Mouse (Mus musculus): ENCODE data around the gene Abtb2.

DNA sequence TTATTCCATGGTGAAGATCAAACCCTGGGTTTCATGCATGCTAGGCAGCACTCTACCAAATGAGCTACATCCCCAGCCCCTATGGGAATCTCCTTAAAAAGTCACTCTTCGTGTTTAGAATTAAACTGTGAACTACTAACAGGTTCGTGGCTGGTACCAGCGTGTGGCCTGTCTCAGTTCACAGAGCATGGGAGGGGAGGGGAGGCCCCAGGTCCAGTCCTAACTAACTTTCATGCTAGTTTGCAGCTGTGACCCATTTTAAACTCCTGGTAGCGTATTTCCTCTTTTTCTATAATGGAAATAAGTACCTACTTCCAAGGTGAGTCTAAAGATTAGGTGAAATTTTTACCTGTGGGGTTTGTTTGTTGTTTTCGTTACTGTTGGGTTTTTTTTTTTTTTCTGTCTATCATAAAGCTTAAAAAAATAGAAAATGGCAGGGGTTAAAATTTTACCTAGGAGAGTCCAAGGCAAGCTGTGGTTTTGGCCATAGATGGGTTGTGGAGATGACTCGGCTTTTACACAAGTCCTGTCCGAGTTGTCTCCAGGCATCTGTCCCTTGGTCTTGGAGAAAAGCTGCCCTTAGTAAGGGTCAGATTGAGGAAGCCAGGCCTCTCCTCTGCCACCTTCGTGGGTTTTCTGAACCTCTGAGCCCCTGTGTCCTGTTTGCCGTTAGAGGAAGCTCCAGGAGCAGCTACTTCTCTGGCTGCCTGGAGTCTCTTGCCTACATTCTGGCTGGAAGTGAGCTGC lies 114.4 kb downstream of the Abtb2 start:
- no peak for TF ChIP-seq CTCF (IDR thresholded peaks at IDR 0.05; ENCODE audit: insufficient read depth, low read length)
- no peak for TF ChIP-seq POLR2A (IDR thresholded peaks at IDR 0.05; ENCODE audit: borderline replicate concordance, extremely low read depth, low read depth, low read length)
